9 mouse cellular contexts compared by ENCODE assay signal in genomic region chr3:127451070-127451469, GRCm38 (mm10). TPM values are rescaled to one million over a fixed set of nuclear protein-coding genes. Genes with fewer than 3 reads are reported as not detected.
DNase-seq lines count a peak whose midpoint lies in the region; ATAC-seq and TF ChIP-seq lines count a peak whose summit lies in the region.
"Had no signal": no experiment of that assay in that cellular context is flagged by ENCODE, and none has a peak within 500 bp of the region (broad histone marks: within the 10 kb centered on the region; RNA-seq: fewer than 3 reads in every experiment).

No protein-coding gene starts in this region.

- no peaks in the 10 kb centered on the region for H3K4me1 ChIP-seq in hindbrain, embryonic 14.5 days (replicated peaks; ENCODE audit: control insufficient read depth, insufficient read depth, low read length)
- H3K4me1 ChIP-seq in hindbrain, embryonic 12.5 days, result no peaks in the 10 kb centered on the region
- no peaks in the 10 kb centered on the region for H3K4me1 ChIP-seq in cerebellum, adult 2 months (ENCODE audit: control insufficient read depth, insufficient read depth, low read length)
- H3K4me1 ChIP-seq: embryonic facial prominence, embryonic 15.5 days had no signal

- no peaks in the 10 kb centered on the region for H3K9me3 ChIP-seq in hindbrain, embryonic 14.5 days (ENCODE audit: control insufficient read depth, low read length)
- no peaks in the 10 kb centered on the region for H3K9me3 ChIP-seq in hindbrain, embryonic 12.5 days (replicated peaks)
- H3K9me3 ChIP-seq: embryonic facial prominence, embryonic 15.5 days had no signal

- intact Hi-C loops in heart, postnatal 14 days (cut with DNase I), result loop anchor here (10.0 kb wide), 1 partner anchor 266 kb away; no protein-coding TSS in a partner anchor

- peak; percentile 75; the same call in 1 of the 2 replicates for TF ChIP-seq CTCF in cerebellum, adult 2 months (IDR thresholded peaks at IDR 0.05; ENCODE audit: borderline replicate concordance, insufficient read depth, low read depth, low read length)

- 9% methylated on average over 3 of the region's 3 CpGs for WGBS in hindbrain, embryonic 14.5 days
- WGBS in hindbrain, embryonic 12.5 days, result 11% methylated on average over 3 of the region's 3 CpGs
- 9% methylated on average over 3 of the region's 3 CpGs for WGBS in cerebellum, adult 2 months

- H3K27me3 ChIP-seq in hindbrain, embryonic 14.5 days (ENCODE audit: control insufficient read depth, insufficient read depth, low read length), result no peaks in the 10 kb centered on the region
- H3K27me3 ChIP-seq in hindbrain, embryonic 12.5 days, result no peaks in the 10 kb centered on the region; the same call in 1 of the 2 replicates
- H3K27me3 ChIP-seq in cerebellum, adult 2 months (ENCODE audit: control insufficient read depth, insufficient read depth, low read length), result no peaks in the 10 kb centered on the region
- H3K27me3 ChIP-seq: embryonic facial prominence, embryonic 15.5 days had no signal

- H3K9ac ChIP-seq in hindbrain, embryonic 14.5 days, result no peak overlapping the region
- H3K9ac ChIP-seq in hindbrain, embryonic 12.5 days, result no peak overlapping the region
- H3K9ac ChIP-seq: embryonic facial prominence, embryonic 15.5 days had no signal

- no peak overlapping the region for H3K4me2 ChIP-seq in hindbrain, embryonic 14.5 days (replicated peaks)
- no peak overlapping the region for H3K4me2 ChIP-seq in hindbrain, embryonic 12.5 days (replicated peaks)
- H3K4me2 ChIP-seq: embryonic facial prominence, embryonic 15.5 days had no signal

- ATAC-seq in hindbrain, embryonic 14.5 days (ENCODE audit: low FRiP score), result no peak
- ATAC-seq in hindbrain, embryonic 12.5 days (ENCODE audit: low FRiP score), result no peak
- ATAC-seq in monocyte, adult 5-6 weeks (replicated peaks; ENCODE audit: insufficient number of reproducible peaks, low FRiP score, low TSS enrichment, poor library complexity, severe bottlenecking), result no peak

- TF ChIP-seq POLR2A in cerebellum, adult 2 months (IDR thresholded peaks at IDR 0.05; ENCODE audit: borderline replicate concordance, insufficient read depth, low read length), result no peak

- H3K27ac ChIP-seq in hindbrain, embryonic 14.5 days, result no peak overlapping the region
- H3K27ac ChIP-seq in hindbrain, embryonic 12.5 days, result no peak overlapping the region
- H3K27ac ChIP-seq in cerebellum, adult 2 months (ENCODE audit: insufficient read depth, low read length), result no peak overlapping the region
- H3K27ac ChIP-seq: embryonic facial prominence, embryonic 15.5 days had no signal

- H3K4me3 ChIP-seq in hindbrain, embryonic 14.5 days (replicated peaks; ENCODE audit: low read length), result no peak overlapping the region
- no peak overlapping the region for H3K4me3 ChIP-seq in hindbrain, embryonic 12.5 days
- H3K4me3 ChIP-seq in cerebellum, adult 2 months (replicated peaks; ENCODE audit: insufficient read depth, low read depth, low read length), result no peak overlapping the region
- H3K4me3 ChIP-seq: embryonic facial prominence, embryonic 15.5 days had no signal

- no peaks in the 10 kb centered on the region for H3K36me3 ChIP-seq in hindbrain, embryonic 14.5 days (replicated peaks; ENCODE audit: control insufficient read depth, insufficient read depth)
- no peaks in the 10 kb centered on the region for H3K36me3 ChIP-seq in hindbrain, embryonic 12.5 days
- H3K36me3 ChIP-seq: embryonic facial prominence, embryonic 15.5 days had no signal

- peak; percentile 59 for DNase-seq in hindbrain, embryonic 14.5 days (ENCODE audit: low spot score)
- peak; percentile 13 for DNase-seq in urinary bladder, postnatal 25 days (ENCODE audit: low spot score)
- no peak for DNase-seq in urinary bladder, postnatal 10 days (ENCODE audit: low spot score)
- DNase-seq in cerebellum, adult 2 months, result peak; percentile 6 to 27
- DNase-seq in heart, postnatal 14 days, result peak; percentile 46 to 53
- peak; percentile 12 for DNase-seq in lung, postnatal 36 days

RNA-seq across cellular contexts. Expression of gene Ank2, which starts 48.1 kb away (rescaled TPM):
- 180 and 204 TPM in 2 replicates for polyA plus RNA-seq in hindbrain, embryonic 14.5 days (2014; fragmentation: Nextera tagmentation; extraction: Ambion mirVana)
- polyA plus RNA-seq in hindbrain, embryonic 12.5 days (2016; fragmentation: Nextera tagmentation; extraction: Ambion mirVana), result 131 and 138 TPM in 2 replicates
- 446 and 457 TPM in 2 replicates for polyA plus RNA-seq in cerebellum, adult 2 months (2012; rRNA removed)
- 100 to 1,000 TPM; 313 to 315 TPM for total RNA-seq in heart, postnatal 14 days (2021)
- not detected in 3 replicates for total RNA-seq in monocyte, adult 5-6 weeks (2017)
